Mouse (Mus musculus) heart, postnatal 0 days (tissue): Measurements from ENCODE around the gene Ypel2.

Experiments
- CTCF ChIP-seq: IDR thresholded peaks from 2 replicates; pipeline ENCODE4 v1.5.1; 2016; ENCODE audit warnings: antibody characterized with exemption, control low read depth, low read depth
- EP300 ChIP-seq: IDR thresholded peaks from 2 replicates; pipeline ENCODE4 v1.6.1; 2016; ENCODE audit warnings: antibody characterized with exemption, low read depth

DNA sequence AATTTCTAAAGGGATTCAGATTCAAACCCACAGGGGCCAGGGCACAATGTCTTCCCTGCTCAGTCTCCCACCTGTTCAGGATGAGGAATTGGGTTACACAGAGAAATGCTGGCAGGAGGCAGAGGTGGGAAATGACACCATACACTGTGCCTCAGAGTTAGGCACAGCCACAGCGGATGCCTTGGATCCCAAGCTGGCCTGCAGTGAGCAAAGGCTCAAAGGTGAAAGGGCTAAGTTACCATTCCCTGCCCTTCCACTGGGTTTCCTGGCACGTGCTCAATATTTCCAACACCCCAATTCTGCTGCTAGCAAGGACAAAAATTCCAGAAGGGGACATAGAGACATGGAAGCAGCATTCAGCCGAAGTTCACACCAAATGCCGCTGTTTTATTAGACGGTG is 20.3 kb downstream of the Ypel2 start:
- no peak for TF ChIP-seq EP300
- TF ChIP-seq CTCF: no peak
